Mouse (Mus musculus): Measurements from ENCODE around the gene Fbxo28.

DNA sequence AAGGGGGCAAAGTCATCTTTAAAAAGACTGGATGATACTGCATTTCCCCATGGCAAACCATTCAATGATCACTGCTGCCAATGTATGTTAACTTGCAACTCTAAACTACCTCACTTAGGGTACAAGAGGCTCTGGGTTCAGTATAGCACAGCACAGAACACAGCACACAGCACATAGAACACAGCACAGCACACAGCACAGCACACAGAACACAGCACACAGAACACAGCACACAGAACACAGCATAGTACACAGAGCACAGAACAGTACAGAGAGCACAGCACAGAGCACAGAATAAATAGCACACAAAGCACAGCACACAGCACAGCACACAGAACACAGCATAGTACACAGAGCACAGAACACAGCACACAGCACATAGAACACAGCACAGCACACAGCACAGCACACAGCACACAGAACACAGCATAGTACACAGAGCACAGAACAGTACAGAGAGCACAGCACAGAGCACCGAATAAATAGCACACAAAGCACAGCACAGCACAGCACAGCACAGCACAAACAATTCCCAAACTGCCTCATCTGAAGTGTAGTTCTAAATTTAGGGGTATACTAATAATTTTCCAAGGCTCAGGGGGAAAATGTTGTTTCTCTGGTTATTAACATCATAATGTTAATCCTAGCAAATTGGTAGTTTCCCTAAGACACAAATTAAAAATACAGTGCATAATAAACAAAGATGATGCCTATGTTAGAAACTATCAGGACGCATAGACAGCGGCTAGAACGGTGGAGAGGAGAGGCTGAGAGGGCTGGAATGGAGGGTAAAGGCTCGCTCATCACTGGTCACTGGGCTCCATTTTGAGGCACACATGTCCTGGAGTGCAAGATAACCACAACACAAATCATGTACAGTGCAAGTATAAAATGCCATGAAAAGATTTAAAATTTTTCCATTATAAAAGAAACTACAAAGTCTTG lies 9.1 kb downstream of the Fbxo28 start:
- TF ChIP-seq CTCF (IDR thresholded peaks at IDR 0.05; ENCODE audit: low read depth) (no peak), EP300 (IDR thresholded peaks at IDR 0.05; ENCODE audit: low read depth) (no peak)

Data from liver, postnatal 0 days (tissue).